Mouse (Mus musculus): ENCODE measurements around the gene Kyat1. TPM values are rescaled to one million over a fixed set of nuclear protein-coding genes. Genes with fewer than 3 reads are reported as not detected.
"Not testable (repeated sequence)": the region's sequence is repeated elsewhere in the genome, so short reads cannot be mapped to it uniquely, and the experiment has no call there.

Kyat1 gene
- polyA plus RNA-seq, 1 experiment from 2014 or later, result 8.3 TPM

DNA sequence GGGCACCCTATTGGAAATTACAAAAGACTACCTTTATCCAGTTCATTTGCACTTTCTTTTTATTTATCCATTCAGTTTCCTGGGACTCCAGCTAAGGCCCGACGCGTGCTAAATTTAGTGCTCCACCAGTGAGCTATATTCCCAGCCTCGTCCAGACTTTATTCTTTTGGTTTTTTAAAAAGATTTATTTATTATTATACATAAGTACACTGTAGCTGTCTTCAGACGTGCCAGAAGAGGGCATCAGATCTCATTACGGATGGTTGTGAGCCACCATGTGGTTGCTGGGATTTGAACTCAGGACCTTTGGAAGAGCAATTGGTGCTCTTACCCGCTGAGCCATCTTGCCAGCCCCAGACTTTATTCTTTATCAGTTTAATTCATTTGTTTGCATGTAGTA, 26.9 kb downstream of the Kyat1 start:
- not testable (repeated sequence) for DNase-seq (ENCODE audit: low spot score); H3K27me3 ChIP-seq (replicated peaks; ENCODE audit: low read depth, poor library complexity, severe bottlenecking); H3K9me3 ChIP-seq; H3K27ac ChIP-seq (replicated peaks)
- H3K4me3 ChIP-seq, result peak overlapping the region; percentile 77
- peaks cover 37% of the 10 kb centered on the region for H3K36me3 ChIP-seq (replicated peaks)
- 68% methylated on average over 7 of the region's 7 CpGs for WGBS
- H3K4me1 ChIP-seq, result peaks cover 11% of the 10 kb centered on the region

DNA sequence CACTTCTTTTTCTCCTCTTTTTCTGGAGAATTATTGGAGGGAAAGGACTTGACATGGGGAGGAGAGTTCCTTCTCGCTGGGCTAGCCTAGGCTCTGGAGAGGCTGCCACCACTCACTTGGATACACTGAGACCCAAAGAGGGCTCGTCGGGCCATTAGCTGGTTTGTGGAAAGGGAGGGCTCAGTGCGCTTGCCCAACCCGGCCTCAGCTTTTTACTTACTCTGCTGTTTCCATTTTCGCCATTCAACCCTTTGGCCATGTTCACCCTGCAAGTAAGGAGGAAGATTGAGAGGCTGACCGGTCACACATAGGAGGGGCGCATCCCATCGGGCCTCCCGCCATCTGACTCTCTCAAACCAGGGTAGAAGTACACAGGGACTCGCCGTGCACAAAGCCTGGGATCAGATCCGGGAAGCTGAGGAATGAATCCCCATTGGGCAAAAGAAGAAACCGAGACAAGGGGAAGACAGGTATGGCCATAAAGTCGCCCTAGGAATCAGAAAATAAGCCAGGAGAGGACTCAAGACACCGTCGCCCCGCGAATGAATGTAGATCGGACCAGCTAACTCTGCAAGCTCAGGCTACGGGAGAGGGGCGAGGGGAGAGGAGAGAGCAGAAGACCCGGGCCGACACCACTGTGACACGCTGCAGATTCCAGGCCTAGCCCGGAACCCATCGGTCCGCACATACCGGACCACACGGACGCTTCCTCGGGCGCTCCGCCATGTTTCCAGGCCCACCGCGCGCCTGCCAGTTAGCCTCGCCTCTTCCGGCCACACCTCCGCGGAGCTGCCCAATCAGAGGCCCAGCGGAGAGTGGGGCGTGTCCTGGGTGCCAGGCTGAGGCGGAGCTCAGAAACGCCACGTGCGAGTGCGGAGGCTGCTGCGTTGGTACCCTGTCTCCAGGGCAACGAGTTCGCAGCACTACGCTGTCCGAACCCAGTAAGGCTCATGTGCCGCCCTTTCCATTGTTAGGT, 27.7 kb downstream of the Kyat1 start, which contains the start of gene Spout1:
Spout1 (minus strand) TSS at position 760 of the 976 bp plus-strand sequence.
- 3% methylated on average over 54 of the region's 54 CpGs for WGBS
- Histone ChIP-seq H3K4me3 (peak within 1 kb of the TSS; percentile 77), H3K4me1 (peaks cover 11% of the 10 kb centered on the region), H3K9me3 (peaks cover 7% of the 10 kb centered on the region; the same call in 1 of the 2 replicates), H3K27me3 (replicated peaks; ENCODE audit: low read depth, poor library complexity, severe bottlenecking) (no peaks in the 10 kb centered on the region; the same call in 1 of the 2 replicates), H3K27ac (replicated peaks) (peak within 1 kb of the TSS; percentile 84), H3K36me3 (replicated peaks) (peaks cover 45% of the 10 kb centered on the region)
- DNase-seq (ENCODE audit: low spot score), result peak; percentile 99

DNA sequence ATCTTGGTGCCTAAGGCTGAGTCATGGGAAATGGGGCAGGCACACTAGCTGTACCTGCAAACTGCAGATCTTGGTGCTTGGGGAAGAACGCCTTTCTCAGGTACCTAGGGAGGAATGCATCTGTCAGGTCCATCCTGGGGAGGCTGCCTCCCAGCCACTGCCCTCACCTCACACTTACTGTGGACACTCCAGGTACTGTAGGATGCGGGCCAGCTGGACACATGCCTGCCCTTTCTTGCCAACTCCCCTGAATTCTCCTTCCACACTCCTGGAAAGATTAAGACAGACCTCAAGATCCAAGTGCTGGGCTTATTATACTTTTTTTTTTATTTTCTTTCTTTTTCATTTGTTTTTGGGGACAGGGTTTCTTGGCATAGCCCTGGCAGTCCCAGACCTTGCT, 29.1 kb downstream of the Kyat1 start:
- WGBS, result 95% methylated on average over 2 of the region's 2 CpGs
- no peak for DNase-seq (ENCODE audit: low spot score)

DNA sequence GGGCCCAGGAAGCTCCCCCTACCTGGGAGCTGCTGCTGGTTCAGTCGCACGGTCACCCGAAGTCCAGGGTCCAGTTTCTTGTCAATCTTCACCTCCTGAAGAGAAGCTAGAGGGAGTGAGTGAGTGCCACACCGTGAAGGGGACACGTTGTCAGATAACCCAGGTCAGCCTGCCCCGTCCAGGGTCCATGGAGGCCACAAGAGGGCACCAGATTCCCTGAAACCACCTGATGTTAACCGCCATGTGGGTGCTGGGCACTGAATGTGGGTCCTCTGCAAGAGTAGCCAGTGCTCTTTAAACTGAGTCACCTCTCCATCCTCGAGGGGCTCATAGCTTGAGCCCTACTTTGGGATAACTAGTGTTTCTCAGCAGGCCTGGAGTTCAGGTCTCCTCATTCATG, 29.8 kb downstream of the Kyat1 start:
- Histone ChIP-seq H3K4me3 (no peak overlapping the region), H3K4me1 (peaks cover 28% of the 10 kb centered on the region), H3K27me3 (replicated peaks; ENCODE audit: low read depth, poor library complexity, severe bottlenecking) (no peaks in the 10 kb centered on the region; the same call in 1 of the 2 replicates), H3K27ac (replicated peaks) (no peak overlapping the region), H3K9me3 (peaks cover 7% of the 10 kb centered on the region; the same call in 1 of the 2 replicates), H3K36me3 (replicated peaks) (peaks cover 54% of the 10 kb centered on the region)
- no peak for DNase-seq (ENCODE audit: low spot score)
- WGBS, result 90% methylated on average over 8 of the region's 8 CpGs

More for the DNA sequence above, 29.1 kb downstream of the Kyat1 start:
- peak overlapping the region; percentile 77; the same call in 1 of the 2 replicates for H3K4me3 ChIP-seq
- peaks cover 21% of the 10 kb centered on the region for H3K4me1 ChIP-seq
- H3K27me3 ChIP-seq (replicated peaks; ENCODE audit: low read depth, poor library complexity, severe bottlenecking), result no peaks in the 10 kb centered on the region; the same call in 1 of the 2 replicates
- H3K36me3 ChIP-seq (replicated peaks), result peaks cover 54% of the 10 kb centered on the region
- H3K27ac ChIP-seq (replicated peaks), result no peak overlapping the region
- peaks cover 7% of the 10 kb centered on the region; the same call in 1 of the 2 replicates for H3K9me3 ChIP-seq

DNA sequence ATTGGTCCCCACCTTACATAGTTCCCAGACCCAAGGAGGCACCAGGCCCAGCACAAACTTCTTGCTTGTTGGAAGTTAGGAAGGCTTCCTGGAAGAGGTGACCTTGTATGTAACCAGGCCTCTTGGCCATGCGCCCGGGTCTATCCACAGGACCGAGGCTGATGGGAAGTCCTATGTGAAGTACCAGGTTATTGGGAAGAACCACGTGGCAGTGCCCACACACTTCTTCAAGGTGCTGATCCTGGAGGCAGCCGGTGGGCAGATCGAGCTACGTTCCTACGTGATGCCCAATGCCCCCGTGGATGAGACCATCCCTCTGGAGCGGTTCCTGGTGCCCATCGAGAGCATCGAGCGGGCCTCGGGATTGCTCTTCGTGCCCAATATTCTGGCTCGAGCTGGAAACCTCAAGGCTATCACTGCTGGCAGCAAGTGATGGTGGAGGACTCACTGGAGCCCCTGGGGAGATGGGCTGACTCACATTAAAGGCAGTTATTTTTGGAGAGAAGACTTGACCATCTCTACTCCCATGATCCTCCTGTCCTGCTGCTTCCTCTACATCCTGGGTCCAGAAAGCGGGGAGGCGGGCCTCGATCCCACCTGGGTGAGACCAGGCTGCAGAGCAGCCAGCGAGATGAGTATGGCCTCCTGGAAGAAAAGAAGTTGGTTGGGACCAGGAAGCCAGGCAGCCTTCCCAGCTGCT, 32.0 kb downstream of the Kyat1 start:
- no peak overlapping the region for H3K4me3 ChIP-seq
- WGBS, result 97% methylated on average over 20 of the region's 20 CpGs

DNA sequence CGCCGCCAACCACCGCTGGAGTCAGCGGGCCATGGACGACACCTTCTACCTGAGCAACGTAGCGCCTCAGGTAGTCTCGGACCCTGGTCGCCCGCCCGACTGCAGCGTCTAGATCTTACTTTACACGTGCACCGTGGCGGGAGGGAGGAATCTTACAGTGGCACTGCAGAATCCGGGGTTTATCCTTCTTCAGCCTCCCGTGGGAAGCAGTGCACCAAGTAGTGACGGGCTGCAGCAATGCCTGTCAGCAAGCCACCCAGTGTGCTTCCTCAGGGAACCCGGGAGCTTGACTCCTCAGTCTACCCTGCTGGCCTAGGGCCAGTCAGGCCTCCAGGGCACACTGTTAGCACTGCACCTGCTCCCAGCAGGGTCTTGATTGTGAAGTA, 33.7 kb downstream of the Kyat1 start:
- H3K4me3 ChIP-seq, result peak overlapping the region; percentile 82

More for the DNA sequence above, 32.0 kb downstream of the Kyat1 start:
- DNase-seq (ENCODE audit: low spot score), result no peak
- peaks cover 7% of the 10 kb centered on the region; the same call in 1 of the 2 replicates for H3K9me3 ChIP-seq
- no peaks in the 10 kb centered on the region; the same call in 1 of the 2 replicates for H3K27me3 ChIP-seq (replicated peaks; ENCODE audit: low read depth, poor library complexity, severe bottlenecking)
- H3K36me3 ChIP-seq (replicated peaks), result peaks cover 54% of the 10 kb centered on the region
- H3K27ac ChIP-seq (replicated peaks), result no peak overlapping the region
- peaks cover 29% of the 10 kb centered on the region for H3K4me1 ChIP-seq

DNA sequence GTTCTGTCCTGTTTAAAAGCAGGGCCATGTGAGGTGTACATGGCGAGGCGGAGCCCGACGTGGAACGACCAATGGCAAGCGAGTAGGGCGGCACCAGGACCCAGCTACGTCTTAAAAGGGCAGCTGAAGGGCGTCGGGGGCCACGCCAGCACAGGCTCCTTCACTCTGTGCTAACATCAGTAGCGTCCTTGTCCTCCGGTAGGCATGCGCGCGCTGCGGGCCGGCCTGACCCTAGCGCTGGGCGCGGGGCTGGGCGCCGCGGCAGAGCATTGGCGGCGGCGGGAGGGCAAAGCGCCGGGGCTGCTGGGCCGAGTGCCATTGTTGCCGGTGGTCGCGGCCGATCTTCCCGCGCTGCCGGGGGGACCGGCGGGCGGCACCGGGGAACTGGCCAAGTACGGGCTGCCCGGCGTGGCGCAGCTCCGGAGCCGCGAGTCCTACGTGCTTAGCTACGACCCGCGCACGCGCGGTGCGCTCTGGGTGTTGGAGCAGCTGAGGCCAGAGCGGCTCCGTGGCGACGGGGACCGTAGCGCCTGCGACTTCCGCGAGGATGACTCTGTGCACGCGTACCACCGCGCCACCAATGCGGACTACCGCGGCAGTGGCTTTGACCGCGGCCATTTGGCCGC, 34.2 kb downstream of the Kyat1 start, which contains the start of gene Endog:
Endog (plus strand) TSS at position 123 of the 626 bp plus-strand sequence.
- Histone ChIP-seq H3K27me3 (replicated peaks; ENCODE audit: low read depth, poor library complexity, severe bottlenecking) (no peaks in the 10 kb centered on the region; the same call in 1 of the 2 replicates), H3K4me3 (peak within 1 kb of the TSS; percentile 82), H3K27ac (replicated peaks) (peak within 1 kb of the TSS; percentile 91), H3K36me3 (replicated peaks) (peaks cover 44% of the 10 kb centered on the region), H3K9me3 (peaks cover 14% of the 10 kb centered on the region), H3K4me1 (peaks cover 18% of the 10 kb centered on the region)
- peak; percentile 89 for DNase-seq (ENCODE audit: low spot score)
- WGBS, result under 1% methylated on average over 75 of the region's 75 CpGs

More for the DNA sequence above, 33.7 kb downstream of the Kyat1 start:
- peaks cover 19% of the 10 kb centered on the region for H3K4me1 ChIP-seq
- peaks cover 10% of the 10 kb centered on the region for H3K9me3 ChIP-seq
- H3K27ac ChIP-seq (replicated peaks), result peak overlapping the region; percentile 91
- no peaks in the 10 kb centered on the region; the same call in 1 of the 2 replicates for H3K27me3 ChIP-seq (replicated peaks; ENCODE audit: low read depth, poor library complexity, severe bottlenecking)
- no peak for DNase-seq (ENCODE audit: low spot score)
- peaks cover 49% of the 10 kb centered on the region for H3K36me3 ChIP-seq (replicated peaks)
- 5% methylated on average over 19 of the region's 19 CpGs for WGBS

DNA sequence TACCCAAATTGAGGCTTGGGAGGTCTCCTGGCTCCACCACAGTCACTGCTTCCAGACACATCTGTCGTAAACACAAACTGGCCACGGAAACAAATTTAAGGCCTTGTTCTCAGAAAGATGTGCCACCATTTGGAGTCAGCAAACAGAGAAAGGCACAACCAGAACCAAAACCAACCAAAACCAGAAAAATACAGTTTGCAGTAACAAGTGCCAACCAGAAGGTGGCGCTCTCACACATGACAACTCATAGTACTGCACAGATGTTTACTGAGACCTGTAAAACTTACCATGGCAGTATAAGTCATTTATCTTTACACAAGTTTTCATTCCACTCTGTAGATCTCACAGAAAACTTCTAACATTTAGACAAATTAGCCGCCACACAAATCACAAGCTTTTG, 39.0 kb downstream of the Kyat1 start:
- H3K4me3 ChIP-seq, result no peak overlapping the region
- no peak for DNase-seq (ENCODE audit: low spot score)
- peaks cover 17% of the 10 kb centered on the region for H3K9me3 ChIP-seq
- no peaks in the 10 kb centered on the region for H3K36me3 ChIP-seq (replicated peaks)
- peaks cover 13% of the 10 kb centered on the region for H3K4me1 ChIP-seq
- 56% methylated on average over 4 of the region's 4 CpGs for WGBS
- no peak overlapping the region for H3K27ac ChIP-seq (replicated peaks)
- no peaks in the 10 kb centered on the region for H3K27me3 ChIP-seq (replicated peaks; ENCODE audit: low read depth, poor library complexity, severe bottlenecking)

DNA sequence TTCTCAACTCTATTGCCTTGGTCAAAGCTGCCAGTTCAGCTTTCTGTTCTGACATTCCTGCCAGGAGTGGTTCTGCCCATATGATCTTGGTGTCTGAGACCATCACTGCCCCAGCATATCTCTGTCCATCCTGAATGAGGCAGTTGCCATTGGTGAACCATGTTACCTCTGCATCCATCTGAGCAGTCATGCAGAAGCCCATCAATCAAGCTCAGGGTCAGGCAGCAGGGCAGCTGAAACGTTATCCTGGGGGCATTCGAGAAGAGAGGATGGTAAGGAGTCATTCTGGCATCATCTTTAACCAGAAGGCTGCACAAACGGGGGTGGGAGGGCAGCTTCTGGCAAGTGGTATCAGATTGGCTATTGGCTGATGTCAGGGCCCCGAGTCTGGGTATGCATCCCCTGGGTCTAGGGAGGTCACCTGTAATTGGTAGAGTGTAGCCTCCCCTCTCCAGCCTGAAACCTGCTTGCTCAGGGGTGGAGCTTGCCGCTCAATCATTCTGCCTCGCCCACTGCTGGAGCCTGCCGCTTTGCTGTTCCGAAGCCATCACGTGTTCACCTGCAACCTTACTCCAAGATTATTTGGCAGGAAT, 41.2 kb downstream of the Kyat1 start:
- 64% methylated on average over 9 of the region's 9 CpGs for WGBS
- Histone ChIP-seq H3K4me1 (0 out of 2 replicates have a peak, but pooled peaks cover 4% of the 10 kb centered on the region), H3K27ac (replicated peaks) (no peak overlapping the region), H3K9me3 (peaks cover 17% of the 10 kb centered on the region), H3K36me3 (replicated peaks) (no peaks in the 10 kb centered on the region), H3K27me3 (replicated peaks; ENCODE audit: low read depth, poor library complexity, severe bottlenecking) (no peaks in the 10 kb centered on the region), H3K4me3 (no peak overlapping the region)
- no peak for DNase-seq (ENCODE audit: low spot score)

DNA sequence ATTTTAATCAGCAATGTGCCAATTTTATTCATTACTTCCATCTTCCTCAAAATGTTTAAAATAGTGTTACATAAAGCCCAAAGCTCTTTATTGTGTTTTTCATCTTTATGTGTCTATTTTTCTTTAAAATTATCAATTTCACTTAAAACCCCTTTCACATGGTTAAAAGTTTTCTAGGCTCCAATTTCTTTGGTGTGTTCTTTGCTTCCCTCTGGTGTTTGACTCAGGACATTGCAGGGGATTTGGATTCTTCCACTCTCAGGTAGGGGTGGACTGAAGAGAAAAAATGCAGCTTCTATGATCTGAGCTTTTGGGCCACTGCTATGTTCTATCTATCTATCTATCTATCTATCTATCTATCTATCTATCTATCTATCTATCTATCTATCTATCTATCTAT, 43.8 kb downstream of the Kyat1 start:
- Histone ChIP-seq H3K4me1 (0 out of 2 replicates have a peak, but pooled peaks cover 4% of the 10 kb centered on the region), H3K27me3 (replicated peaks; ENCODE audit: low read depth, poor library complexity, severe bottlenecking) (no peaks in the 10 kb centered on the region), H3K27ac (replicated peaks) (no peak overlapping the region), H3K36me3 (replicated peaks) (no peaks in the 10 kb centered on the region), H3K9me3 (peaks cover 12% of the 10 kb centered on the region), H3K4me3 (no peak overlapping the region)
- DNase-seq (ENCODE audit: low spot score), result peak; percentile 34

DNA sequence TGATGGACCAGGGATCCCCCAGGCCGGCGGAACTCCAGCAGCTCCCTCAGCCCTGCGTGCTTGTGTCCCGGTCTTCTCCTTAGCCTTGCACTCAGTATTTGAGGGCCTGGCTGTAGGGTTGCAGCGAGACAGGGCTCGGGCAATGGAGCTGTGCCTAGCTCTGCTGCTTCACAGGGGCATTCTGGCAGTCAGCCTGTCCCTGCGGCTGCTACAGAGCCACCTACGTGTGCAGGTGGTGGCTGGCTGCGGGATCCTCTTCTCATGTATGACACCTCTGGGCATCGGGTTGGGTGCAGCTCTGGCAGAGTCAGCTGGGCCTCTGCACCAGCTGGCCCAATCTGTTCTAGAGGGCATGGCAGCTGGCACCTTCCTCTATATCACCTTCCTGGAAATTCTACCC, 45.8 kb downstream of the Kyat1 start:
- not testable (repeated sequence) for H3K36me3 ChIP-seq (replicated peaks); H3K9me3 ChIP-seq; H3K27ac ChIP-seq (replicated peaks); H3K4me3 ChIP-seq; DNase-seq (ENCODE audit: low spot score); H3K27me3 ChIP-seq (replicated peaks; ENCODE audit: low read depth, poor library complexity, severe bottlenecking); H3K4me1 ChIP-seq
- WGBS, result 88% methylated on average over 9 of the region's 10 CpGs

Data from embryonic facial prominence, embryonic 10.5 days (tissue).